Mouse (Mus musculus): Measurements from ENCODE around the gene Zfp609. TPM values are rescaled to one million over a fixed set of nuclear protein-coding genes. Genes with fewer than 3 reads are reported as not detected.
A peak's percentile ranks its signal among the peaks of the same experiment; 100 is the strongest.

Gene Zfp609
- polyA plus RNA-seq, 1 experiment from 2014 or later = 7.4 TPM

DNA sequence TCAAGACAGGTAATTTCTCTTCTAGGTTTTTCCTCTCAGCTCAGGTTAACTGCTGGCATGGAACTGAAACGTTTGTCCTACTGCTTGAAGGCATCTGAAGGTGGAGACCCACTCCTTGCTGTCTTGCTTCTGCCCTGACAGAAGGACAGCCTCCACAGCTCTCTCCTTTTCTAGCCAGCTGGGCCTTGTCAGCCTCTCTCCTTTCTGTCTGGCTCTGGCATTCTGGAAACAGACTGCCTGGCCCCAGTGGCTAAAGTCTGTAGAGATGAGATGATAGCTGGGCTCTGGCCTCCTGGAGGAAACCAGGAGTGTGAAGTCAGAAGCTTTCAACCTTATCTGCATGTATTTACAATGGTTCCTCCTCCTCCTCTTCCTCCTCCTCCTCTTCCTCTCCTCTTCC, 177.4 kb downstream of the Zfp609 start:
- peak overlapping the region; percentile 61 for H3K27ac ChIP-seq (ENCODE audit: low read depth)
- no peak overlapping the region for H3K9ac ChIP-seq

GRCm38 (mm10) chr9:65648730-65649129, 178.6 kb downstream of the Zfp609 start:
- Histone ChIP-seq H3K27me3 (ENCODE audit: insufficient read depth, low read length) (no peaks in the 10 kb centered on the region), H3K9ac (no peak overlapping the region), H3K36me3 (ENCODE audit: insufficient read depth) (no peaks in the 10 kb centered on the region), H3K4me1 (ENCODE audit: insufficient read depth) (peaks cover 12% of the 10 kb centered on the region), H3K4me2 (no peak overlapping the region), H3K9me3 (ENCODE audit: low read depth, low read length) (no peaks in the 10 kb centered on the region), H3K27ac (ENCODE audit: low read depth) (no peak overlapping the region), H3K4me3 (ENCODE audit: low read depth, low read length) (no peak overlapping the region)
- WGBS = 79% methylated on average over 13 of the region's 13 CpGs
- no peak for TF ChIP-seq CTCF (IDR thresholded peaks at IDR 0.05; ENCODE audit: low read depth)
- DNase-seq (peak; percentile 37), ATAC-seq (ENCODE audit: insufficient read depth) (no peak)

More for the DNA sequence above, 177.4 kb downstream of the Zfp609 start:
- Histone ChIP-seq H3K9me3 (ENCODE audit: low read depth, low read length) (no peaks in the 10 kb centered on the region), H3K4me2 (peak overlapping the region; percentile 0; the same call in 1 of the 2 replicates), H3K27me3 (ENCODE audit: insufficient read depth, low read length) (no peaks in the 10 kb centered on the region), H3K4me3 (ENCODE audit: low read depth, low read length) (no peak overlapping the region), H3K36me3 (ENCODE audit: insufficient read depth) (no peaks in the 10 kb centered on the region), H3K4me1 (ENCODE audit: insufficient read depth) (peaks cover 12% of the 10 kb centered on the region)
- WGBS = 26% methylated on average over 1 of the region's 1 CpGs
- DNase-seq (peak; percentile 85), ATAC-seq (ENCODE audit: insufficient read depth) (peak; percentile 87; the same call in 1 of the 2 replicates)
- no peak for TF ChIP-seq CTCF (IDR thresholded peaks at IDR 0.05; ENCODE audit: low read depth)

DNA sequence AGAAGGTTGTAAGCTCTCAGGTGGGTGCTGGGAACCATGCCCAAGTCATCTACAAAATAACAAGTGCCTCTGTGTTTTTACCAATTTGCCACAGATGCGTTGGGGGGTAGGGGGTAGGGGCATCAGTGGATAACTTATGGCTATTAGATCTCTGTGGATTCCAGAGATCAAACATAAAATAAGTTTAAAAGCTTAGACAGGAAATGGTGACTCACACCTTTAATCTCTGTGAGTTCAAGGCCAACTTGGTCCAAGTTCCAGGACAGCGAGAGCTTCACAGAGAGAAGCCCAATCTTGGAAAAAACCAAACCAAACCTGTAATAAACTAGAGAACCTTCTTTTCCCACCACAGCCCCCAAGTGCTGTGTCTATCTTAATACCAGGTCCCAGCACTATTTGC, 180.6 kb downstream of the Zfp609 start:
- DNase-seq = no peak
- Histone ChIP-seq H3K36me3 (ENCODE audit: insufficient read depth) (no peaks in the 10 kb centered on the region), H3K27me3 (ENCODE audit: insufficient read depth, low read length) (no peaks in the 10 kb centered on the region), H3K9ac (no peak overlapping the region), H3K4me1 (ENCODE audit: insufficient read depth) (peaks cover 12% of the 10 kb centered on the region), H3K4me2 (no peak overlapping the region), H3K9me3 (ENCODE audit: low read depth, low read length) (no peaks in the 10 kb centered on the region), H3K27ac (ENCODE audit: low read depth) (no peak overlapping the region; the same call in 1 of the 2 replicates), H3K4me3 (ENCODE audit: low read depth, low read length) (no peak overlapping the region)
- WGBS = 81% methylated on average over 2 of the region's 2 CpGs
- no peak for ATAC-seq (ENCODE audit: insufficient read depth)
- TF ChIP-seq CTCF (IDR thresholded peaks at IDR 0.05; ENCODE audit: low read depth) = no peak

- Histone ChIP-seq H3K4me2 (no peak overlapping the region), H3K36me3 (ENCODE audit: insufficient read depth) (no peaks in the 10 kb centered on the region), H3K27ac (ENCODE audit: low read depth) (no peak overlapping the region), H3K4me3 (ENCODE audit: low read depth, low read length) (no peak overlapping the region), H3K9me3 (ENCODE audit: low read depth, low read length) (no peaks in the 10 kb centered on the region), H3K4me1 (ENCODE audit: insufficient read depth) (peaks cover 11% of the 10 kb centered on the region), H3K9ac (no peak overlapping the region), H3K27me3 (ENCODE audit: insufficient read depth, low read length) (no peaks in the 10 kb centered on the region)
- WGBS = 40% methylated on average over 3 of the region's 3 CpGs
- no peak; the same call in 1 of the 2 replicates for TF ChIP-seq CTCF (IDR thresholded peaks at IDR 0.05; ENCODE audit: low read depth)
- ATAC-seq (ENCODE audit: insufficient read depth) (no peak), DNase-seq (peak; percentile 40)
These were observed 181.4 kb downstream of the Zfp609 start for GRCm38 (mm10) chr9:65645984-65646383.

GRCm38 (mm10) chr9:65644960-65645359, 182.4 kb downstream of the Zfp609 start:
- Histone ChIP-seq H3K4me1 (ENCODE audit: insufficient read depth) (peaks cover 7% of the 10 kb centered on the region), H3K4me2 (no peak overlapping the region), H3K4me3 (ENCODE audit: low read depth, low read length) (no peak overlapping the region), H3K9me3 (ENCODE audit: low read depth, low read length) (no peaks in the 10 kb centered on the region), H3K36me3 (ENCODE audit: insufficient read depth) (no peaks in the 10 kb centered on the region), H3K27me3 (ENCODE audit: insufficient read depth, low read length) (no peaks in the 10 kb centered on the region), H3K27ac (ENCODE audit: low read depth) (no peak overlapping the region), H3K9ac (no peak overlapping the region)
- 82% methylated on average over 4 of the region's 4 CpGs for WGBS
- DNase-seq = no peak
- TF ChIP-seq CTCF (IDR thresholded peaks at IDR 0.05; ENCODE audit: low read depth) = no peak
- no peak for ATAC-seq (ENCODE audit: insufficient read depth)

DNA sequence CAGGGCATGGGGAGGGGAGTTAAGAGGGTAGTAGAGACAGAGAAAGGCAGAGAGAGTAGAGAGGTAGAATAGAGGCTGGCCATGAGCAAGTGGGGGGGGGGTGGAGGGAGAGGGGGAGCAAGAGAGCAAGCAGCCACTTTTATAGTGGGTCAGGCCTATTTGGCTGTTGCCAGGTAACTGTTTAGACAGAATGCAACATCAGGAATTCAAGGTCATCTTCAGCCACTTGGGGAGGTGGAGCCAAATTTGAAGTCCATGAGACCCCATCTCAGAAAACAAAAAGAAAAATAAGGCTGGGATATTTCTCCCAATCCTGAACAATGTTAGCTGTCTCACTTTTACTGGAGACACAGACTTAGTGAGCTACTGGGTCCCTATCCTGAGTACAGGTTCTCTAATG, 184.8 kb downstream of the Zfp609 start:
- Histone ChIP-seq H3K4me2 (no peak overlapping the region), H3K9ac (no peak overlapping the region), H3K4me3 (ENCODE audit: low read depth, low read length) (no peak overlapping the region), H3K27me3 (ENCODE audit: insufficient read depth, low read length) (no peaks in the 10 kb centered on the region), H3K4me1 (ENCODE audit: insufficient read depth) (peaks cover 7% of the 10 kb centered on the region; the same call in 1 of the 2 replicates), H3K36me3 (ENCODE audit: insufficient read depth) (no peaks in the 10 kb centered on the region), H3K9me3 (ENCODE audit: low read depth, low read length) (no peaks in the 10 kb centered on the region), H3K27ac (ENCODE audit: low read depth) (no peak overlapping the region)
- TF ChIP-seq CTCF (IDR thresholded peaks at IDR 0.05; ENCODE audit: low read depth) = no peak
- ATAC-seq (ENCODE audit: insufficient read depth) (no peak), DNase-seq (no peak)

Other genes with a start within 250 kb of the Zfp609 start
- gene Plekho2, start 247.5 kb downstream of the Zfp609 start, polyA plus RNA-seq (2014; fragmentation: Nextera tagmentation; extraction: Ambion mirVana) = 20.9 and 21.8 TPM in 2 replicates
- gene Pif1, start 240.4 kb downstream of the Zfp609 start, polyA plus RNA-seq (2014; fragmentation: Nextera tagmentation; extraction: Ambion mirVana) = 16.1 and 18.4 TPM in 2 replicates
- gene Rbpms2, start 197.9 kb downstream of the Zfp609 start, polyA plus RNA-seq (2014; fragmentation: Nextera tagmentation; extraction: Ambion mirVana) = 20.3 and 25.3 TPM in 2 replicates
- 263 and 267 TPM in 2 replicates for gene Oaz2, start 159.6 kb downstream of the Zfp609 start, polyA plus RNA-seq (2014; fragmentation: Nextera tagmentation; extraction: Ambion mirVana)
- gene Pclaf, start 62.7 kb upstream of the Zfp609 start, polyA plus RNA-seq (2014; fragmentation: Nextera tagmentation; extraction: Ambion mirVana) = 259 and 263 TPM in 2 replicates
- 32.5 and 34.0 TPM in 2 replicates for gene Trip4, start 81.2 kb upstream of the Zfp609 start, polyA plus RNA-seq (2014; fragmentation: Nextera tagmentation; extraction: Ambion mirVana)
- gene Csnk1g1, start 81.4 kb upstream of the Zfp609 start, polyA plus RNA-seq (2014; fragmentation: Nextera tagmentation; extraction: Ambion mirVana) = 19.2 and 19.5 TPM in 2 replicates
- 654 and 655 TPM in 2 replicates for gene Ppib, start 232.7 kb upstream of the Zfp609 start, polyA plus RNA-seq (2014; fragmentation: Nextera tagmentation; extraction: Ambion mirVana)
- 11.0 and 11.1 TPM in 2 replicates for gene Snx22, start 242.2 kb upstream of the Zfp609 start, polyA plus RNA-seq (2014; fragmentation: Nextera tagmentation; extraction: Ambion mirVana)

Data from lung, embryonic 14.5 days (tissue).